Mouse (Mus musculus): Measurements from ENCODE around the gene Ces3a.
"Not testable (repeated sequence)": the region's sequence is repeated elsewhere in the genome, so short reads cannot be mapped to it uniquely, and the experiment has no call there.

The Ces3a gene

DNA sequence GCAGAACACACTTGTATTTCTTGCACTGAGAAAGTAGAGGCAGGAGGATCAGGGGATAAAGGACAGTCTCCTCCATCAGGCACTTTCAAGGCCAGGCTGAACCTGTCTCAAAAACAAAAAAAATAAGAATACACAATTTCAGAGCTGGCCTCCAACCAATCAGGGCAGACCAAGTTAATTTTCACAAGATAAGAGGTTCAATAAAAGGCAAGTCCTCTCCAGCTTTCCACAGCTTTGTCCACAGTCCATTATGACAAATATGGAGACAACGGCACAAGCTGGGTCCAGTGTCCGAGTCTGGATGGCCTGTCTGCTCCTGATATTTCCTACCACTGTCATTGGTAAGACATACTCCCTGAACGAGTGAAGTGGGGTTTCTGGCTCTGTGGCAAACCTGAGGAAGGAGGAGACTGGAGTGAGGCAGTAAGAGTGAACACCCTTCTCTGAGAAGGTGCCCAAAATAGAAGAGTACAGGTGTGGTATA lies at the start of gene Ces3a:
Gene Ces3a (plus strand): TSS at position 231 of the 484 bp plus-strand sequence.
- no peak for DNase-seq (ENCODE audit: low read depth in 2 of 2, low spot score in 2 of 2)

DNA sequence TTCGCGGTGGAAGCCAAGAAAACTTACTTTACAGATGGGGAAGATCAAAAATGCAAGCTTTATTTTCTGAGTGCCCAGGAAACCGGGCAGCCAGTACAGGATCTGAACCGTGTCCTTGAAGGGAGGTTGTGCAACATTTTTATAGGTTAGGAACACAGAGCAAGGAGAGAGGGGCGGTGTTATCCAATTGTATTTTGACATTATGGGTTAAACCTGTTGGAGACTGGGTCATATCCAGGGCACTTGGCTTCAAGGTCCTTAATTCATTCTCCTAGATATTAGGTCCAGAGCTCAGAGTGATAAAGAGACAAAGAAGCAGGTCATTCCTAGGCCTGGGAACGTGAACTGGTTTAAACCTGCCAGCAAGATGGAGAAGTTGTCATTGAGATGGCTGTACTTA lies 49.2 kb upstream of the Ces3a start:
- DNase-seq (ENCODE audit: low read depth in 2 of 2, low spot score in 2 of 2): no peak

DNA sequence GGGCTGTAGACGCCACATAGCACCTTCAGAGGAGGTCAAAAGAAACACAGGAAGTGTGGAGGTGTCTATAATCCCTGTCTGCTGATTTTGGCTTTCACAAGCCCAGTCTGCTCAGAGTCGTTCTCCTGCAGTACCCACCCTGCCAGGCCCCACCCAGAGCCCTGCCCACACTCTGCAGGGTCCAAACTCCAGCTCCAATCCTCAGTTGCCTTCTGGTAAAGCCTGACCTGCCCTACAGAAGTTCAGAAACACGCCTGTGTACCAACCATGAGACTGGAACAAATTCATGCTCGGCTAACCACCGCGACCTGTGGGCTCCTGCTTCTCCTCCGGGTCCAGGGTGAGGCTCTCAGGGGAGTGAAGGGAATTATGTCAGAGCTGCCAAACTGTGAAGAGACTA lies 47.8 kb upstream of the Ces3a start, which contains the start of gene Ces2h:
Gene Ces2h (plus strand): TSS at position 268 of the 400 bp plus-strand sequence.
- DNase-seq (ENCODE audit: low read depth in 2 of 2, low spot score in 2 of 2): no peak

- DNase-seq (ENCODE audit: low read depth in 2 of 2, low spot score in 2 of 2): no peak
Measured at GRCm38 (mm10) chr8:105010000-105010399, 38.4 kb upstream of the Ces3a start.

DNA sequence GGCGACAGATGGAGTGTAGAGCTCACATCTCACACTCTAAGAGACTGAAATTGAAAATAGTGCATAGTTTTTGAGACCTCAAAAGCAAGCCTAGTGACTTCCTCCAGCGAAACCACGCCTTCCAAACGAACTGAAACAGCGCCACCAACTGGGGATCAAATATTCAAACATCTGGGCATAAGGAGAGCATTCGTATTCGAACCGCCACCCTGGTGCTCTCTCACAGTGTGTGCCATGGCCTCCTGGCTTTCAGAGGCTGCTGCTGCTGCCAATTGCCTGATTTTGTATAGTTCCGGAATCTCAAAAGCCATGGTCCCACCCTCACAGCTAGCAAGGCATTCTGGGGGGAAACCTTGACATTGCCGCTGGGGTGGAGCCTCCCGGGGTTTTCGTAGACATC lies 37.3 kb upstream of the Ces3a start:
- no peak for DNase-seq (ENCODE audit: low read depth in 2 of 2, low spot score in 2 of 2)

DNA sequence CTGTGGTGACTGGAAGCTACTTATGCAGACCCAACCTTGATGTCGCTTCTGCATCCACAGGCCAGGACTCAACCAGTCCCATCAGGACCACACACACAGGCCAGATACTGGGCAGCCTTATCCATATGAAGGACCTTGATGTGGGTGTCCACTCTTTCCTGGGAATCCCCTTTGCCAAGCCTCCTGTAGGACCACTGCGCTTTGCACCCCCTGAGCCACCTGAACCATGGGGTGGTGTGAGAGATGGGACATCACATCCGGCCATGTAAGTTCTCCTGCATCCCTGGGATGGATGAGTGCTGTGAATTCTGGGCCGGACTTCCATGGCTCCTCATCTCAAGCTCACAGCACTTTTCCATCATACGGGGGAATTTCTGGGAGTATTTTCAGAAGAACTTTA lies 34.0 kb upstream of the Ces3a start:
- no peak for DNase-seq (ENCODE audit: low read depth in 2 of 2, low spot score in 2 of 2)

GRCm38 (mm10) chr8:105021954-105022353 lies 26.4 kb upstream of the Ces3a start:
- no peak for DNase-seq (ENCODE audit: low read depth in 2 of 2, low spot score in 2 of 2)

GRCm38 (mm10) chr8:105023087-105023486 lies 25.3 kb upstream of the Ces3a start:
- no peak for DNase-seq (ENCODE audit: low read depth in 2 of 2, low spot score in 2 of 2)

- no peak for DNase-seq (ENCODE audit: low read depth in 2 of 2, low spot score in 2 of 2)
Measured at GRCm38 (mm10) chr8:105025050-105025449, 23.4 kb upstream of the Ces3a start.

DNA sequence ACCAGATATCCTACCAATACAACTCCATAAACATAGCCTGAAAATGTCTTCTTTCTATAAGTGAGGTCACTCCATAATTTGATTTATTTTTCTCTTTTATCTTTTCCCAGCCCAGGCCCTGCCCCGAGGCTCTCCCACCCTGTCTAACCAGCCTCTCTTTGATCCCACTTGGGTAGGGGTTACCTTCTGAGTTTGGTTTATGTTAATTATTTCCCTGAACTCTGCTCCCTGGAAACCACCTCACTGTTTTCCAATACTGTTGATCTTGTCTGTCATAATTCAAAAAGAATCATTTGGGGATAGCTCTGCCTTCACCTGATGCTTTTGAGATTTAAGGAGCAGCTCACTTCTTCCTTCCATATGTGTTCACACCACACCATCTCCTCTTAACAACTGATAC lies 4.9 kb upstream of the Ces3a start:
- no peak for DNase-seq (ENCODE audit: low read depth in 2 of 2, low spot score in 2 of 2)

GRCm38 (mm10) chr8:105045824-105046401 lies 2.5 kb upstream of the Ces3a start:
- no peak for DNase-seq (ENCODE audit: low read depth in 2 of 2, low spot score in 2 of 2)

DNA sequence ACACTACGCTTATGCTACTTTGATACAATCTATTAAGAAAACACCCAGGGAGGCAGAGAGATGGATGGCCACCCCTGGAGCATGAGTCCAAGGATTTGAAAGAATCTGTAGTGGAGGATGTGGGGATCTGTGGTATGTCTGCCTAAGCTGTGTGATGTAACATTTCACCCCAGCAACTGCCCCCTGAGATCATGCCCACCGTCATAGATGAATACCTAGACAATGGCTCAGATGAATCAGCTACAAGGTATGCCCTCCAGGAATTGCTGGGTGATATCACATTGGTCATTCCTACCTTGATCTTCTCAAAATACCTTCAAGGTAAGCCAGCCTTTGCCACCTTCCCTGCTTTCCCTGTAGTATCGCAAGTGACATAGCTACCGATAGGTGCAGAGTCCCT lies 7.8 kb downstream of the Ces3a start:
- no peak for DNase-seq (ENCODE audit: low read depth in 2 of 2, low spot score in 2 of 2)

DNA sequence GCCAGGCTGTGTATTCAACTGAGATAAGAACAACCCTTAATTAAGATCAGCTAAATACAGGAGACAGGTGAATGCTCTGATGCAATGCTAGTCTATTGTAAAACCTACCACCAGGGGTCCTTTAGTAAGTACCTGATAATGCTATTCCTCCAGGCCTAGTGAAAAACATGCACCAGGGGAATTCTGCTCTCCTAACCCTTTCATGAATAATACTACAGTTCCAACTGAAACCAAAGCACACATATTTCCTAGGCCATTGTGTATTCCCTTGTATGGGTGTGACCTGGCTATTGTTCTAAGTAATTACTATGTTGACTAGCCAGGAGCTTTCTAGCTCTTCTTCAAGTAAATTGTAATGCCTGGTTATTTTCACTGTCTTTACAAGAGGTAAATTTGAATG lies 11.7 kb downstream of the Ces3a start:
- DNase-seq (ENCODE audit: low read depth in 2 of 2, low spot score in 2 of 2): no peak

DNA sequence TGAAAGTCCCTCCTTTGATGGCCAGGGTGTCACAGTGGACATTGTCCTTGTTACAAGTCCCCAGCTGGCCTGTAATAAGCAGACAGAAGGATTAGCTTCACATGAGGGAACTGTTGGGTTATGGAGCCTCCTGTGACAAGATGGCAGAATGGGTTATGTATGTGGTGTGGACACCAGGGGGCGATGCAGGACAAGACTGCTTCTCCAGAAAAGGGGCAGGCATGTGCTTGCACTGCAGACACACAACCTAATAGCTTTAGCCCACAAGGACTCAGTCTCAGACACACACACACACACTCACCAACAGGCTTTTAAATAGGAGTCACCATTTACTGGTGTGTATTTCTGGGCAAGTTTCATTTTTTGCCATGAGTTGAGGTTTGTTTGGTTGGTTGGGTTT lies 18.4 kb downstream of the Ces3a start:
- no peak for DNase-seq (ENCODE audit: low read depth in 2 of 2, low spot score in 2 of 2)

GRCm38 (mm10) chr8:105067905-105068304 lies 19.5 kb downstream of the Ces3a start:
- not testable (repeated sequence) for DNase-seq (ENCODE audit: low read depth in 2 of 2, low spot score in 2 of 2)

DNA sequence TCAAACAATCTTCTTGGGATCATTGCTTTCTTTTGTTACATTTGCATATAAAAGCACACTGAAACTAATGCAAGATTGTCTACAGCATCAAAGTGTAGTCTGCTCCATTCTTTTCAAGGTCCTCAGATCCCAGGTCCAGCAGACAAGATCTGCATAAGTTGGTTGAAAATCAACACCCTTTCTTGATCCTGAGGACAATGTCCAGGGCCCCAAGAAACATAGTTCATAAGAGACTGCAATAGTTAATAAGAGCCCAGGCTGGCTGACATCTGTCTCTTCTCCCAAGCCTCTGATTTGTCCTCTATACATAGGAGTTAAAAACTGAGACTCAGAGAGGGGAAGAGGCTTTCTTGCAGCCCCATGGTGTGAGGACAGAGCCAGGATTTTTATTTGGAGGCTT lies 20.6 kb downstream of the Ces3a start:
- DNase-seq (ENCODE audit: low read depth in 2 of 2, low spot score in 2 of 2): no peak

DNA sequence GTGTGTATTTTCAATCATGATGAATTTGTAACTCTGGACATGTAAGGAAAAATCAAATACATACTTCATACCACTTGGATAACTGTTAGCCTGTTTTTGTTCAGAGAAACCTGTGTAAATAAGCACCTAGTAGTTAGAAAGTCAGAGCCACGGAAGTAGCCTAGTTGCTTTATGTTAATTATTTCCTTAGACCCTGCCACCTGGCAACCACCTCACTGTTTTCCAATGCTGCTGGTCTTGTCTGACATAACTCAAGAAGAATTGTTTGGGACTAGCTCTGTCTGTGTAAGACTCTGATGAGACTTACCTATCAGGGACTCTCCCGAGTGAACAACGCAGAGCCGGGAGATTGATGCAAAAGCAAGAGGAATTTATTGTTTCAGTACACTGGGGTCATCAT lies 28.2 kb downstream of the Ces3a start:
- no peak for DNase-seq (ENCODE audit: low read depth in 2 of 2, low spot score in 2 of 2)

DNA sequence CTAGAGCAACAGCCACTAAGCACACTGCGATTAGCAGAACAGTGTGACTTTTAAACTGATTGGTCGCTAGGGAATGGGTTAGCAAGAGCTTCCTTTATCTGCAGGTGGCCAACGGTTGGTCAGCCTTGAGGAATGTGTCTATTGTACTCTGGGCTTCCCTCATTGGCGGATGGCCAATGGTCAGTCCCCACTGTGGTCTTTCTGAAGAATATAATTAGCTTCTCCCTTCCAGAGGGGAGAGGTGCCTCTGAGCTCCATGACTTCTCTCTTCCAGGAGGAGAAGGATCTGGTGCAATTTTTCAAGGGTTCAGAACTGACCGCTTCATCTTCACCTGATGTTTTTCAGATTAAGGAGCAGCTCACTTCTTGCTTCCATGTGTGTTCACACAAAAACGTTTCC lies 28.7 kb downstream of the Ces3a start:
- DNase-seq (ENCODE audit: low read depth in 2 of 2, low spot score in 2 of 2): no peak

GRCm38 (mm10) chr8:105078591-105078990 lies 30.2 kb downstream of the Ces3a start:
- no peak for DNase-seq (ENCODE audit: low read depth in 2 of 2, low spot score in 2 of 2)

DNA sequence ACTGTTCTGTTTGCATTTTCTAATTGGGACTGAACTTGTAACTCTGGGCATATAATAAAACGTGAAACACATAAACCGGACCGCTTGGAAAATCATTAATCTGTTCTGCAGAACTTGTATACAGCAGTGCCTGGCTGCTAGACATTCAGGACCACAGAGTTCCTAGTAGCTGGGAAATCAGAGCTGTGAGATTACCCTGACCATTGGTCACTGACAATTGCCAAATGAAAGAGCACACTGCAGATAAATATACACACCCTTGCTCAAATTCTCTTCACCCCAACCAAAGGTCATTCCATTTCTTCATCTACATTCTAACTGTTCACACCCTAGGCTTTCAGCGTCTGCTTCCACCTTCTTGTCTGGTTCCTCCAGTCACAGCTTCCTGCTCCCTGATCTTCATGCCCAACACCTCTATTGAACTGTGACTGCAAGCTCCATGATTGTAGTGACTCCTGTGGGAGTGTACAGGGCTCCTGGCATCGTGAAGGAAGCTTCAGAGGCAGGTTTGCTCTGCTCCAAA lies 32.5 kb downstream of the Ces3a start:
- DNase-seq (ENCODE audit: low read depth in 2 of 2, low spot score in 2 of 2): no peak

GRCm38 (mm10) chr8:105083449-105084050 lies 35.1 kb downstream of the Ces3a start, which contains the start of gene Ces3b:
Gene Ces3b, plus strand, starts transcription at chr8:105083753.
- DNase-seq (ENCODE audit: low read depth in 2 of 2, low spot score in 2 of 2): no peak

- DNase-seq (ENCODE audit: low read depth in 2 of 2, low spot score in 2 of 2): not testable (repeated sequence)
Measured at GRCm38 (mm10) chr8:105088166-105088565, 39.8 kb downstream of the Ces3a start.

- no peak for DNase-seq (ENCODE audit: low read depth in 2 of 2, low spot score in 2 of 2)
Measured at GRCm38 (mm10) chr8:105088581-105088980, 40.2 kb downstream of the Ces3a start.

Data from CD8-positive naive resting alpha-beta T cell, adult 2 months (primary cell).